Mouse (Mus musculus) lung, postnatal 4 days (tissue): Measurements from ENCODE around the gene Slc2a1.

Experiments used
- DNase-seq, 2 experiments: peaks; one replicate each; pipeline ENCODE4 v3.0.0; 2021

Gene Slc2a1

DNA sequence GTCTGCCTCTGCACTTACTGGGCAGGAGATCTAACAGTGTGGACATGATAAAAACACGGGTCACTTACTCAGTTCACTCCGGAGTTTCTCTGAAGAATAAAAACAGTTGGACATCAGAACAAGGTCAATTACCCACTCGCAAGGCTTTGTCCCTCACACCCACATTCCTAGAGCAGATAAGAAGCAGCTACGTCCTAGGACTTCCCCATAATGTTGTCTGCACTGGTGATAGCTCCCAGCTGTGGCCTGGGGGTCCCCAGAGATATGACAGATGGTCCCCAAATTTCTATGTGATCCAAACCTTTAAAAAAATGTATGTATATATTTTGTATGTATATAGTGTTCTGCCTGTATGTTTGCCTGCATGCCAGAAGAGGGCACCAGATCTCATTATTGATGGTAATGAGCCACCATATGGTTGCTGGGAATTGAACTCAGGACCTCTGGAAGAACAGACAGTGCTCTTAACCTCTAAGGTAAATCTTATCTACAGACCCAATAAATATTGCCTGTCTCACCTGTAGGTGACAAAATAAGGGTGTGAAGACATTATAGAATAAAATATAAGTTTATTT lies 71.7 kb downstream of the Slc2a1 start:
- no peak for DNase-seq

DNA sequence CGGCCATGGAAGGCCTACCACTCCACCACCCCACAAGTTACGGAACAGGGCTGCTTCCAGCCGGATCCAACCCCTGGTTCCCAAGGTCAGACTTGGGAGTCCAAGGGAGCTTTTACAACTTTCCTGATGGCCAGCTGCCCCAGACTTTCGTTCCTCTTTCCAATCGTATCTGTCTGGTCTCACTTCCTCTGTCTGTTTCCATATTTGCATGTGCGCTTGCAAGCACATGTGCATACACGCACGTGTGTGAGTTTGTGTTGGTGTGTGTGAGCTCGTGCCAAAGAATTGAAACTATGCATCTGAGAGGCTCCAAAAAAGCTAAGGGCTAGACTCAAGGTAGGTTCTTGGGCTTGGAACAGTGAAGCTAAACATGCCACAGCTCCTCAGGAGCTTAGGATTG lies 72.9 kb downstream of the Slc2a1 start:
- DNase-seq, result peak in 1 of 2 experiments; percentile 29

DNA sequence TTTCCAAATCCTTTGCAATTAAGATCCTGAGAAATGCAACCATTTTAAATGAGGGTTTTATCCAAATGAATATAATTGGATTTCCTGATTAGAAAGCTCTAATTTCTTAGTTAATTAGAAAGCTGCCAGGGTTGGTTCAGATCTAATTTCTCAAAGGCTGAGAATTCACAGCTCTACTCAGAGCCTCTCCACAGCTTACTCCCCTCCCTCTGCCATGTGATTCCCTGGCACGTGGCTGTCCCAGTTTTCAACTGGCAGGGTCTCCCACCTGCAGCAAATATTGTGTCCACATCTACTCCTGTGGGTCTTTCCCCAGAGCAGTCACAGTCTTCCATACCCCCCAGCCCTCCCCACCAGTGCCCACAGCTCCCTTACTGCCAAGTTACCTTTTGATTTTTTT lies 75.0 kb downstream of the Slc2a1 start:
- DNase-seq, result no peak

DNA sequence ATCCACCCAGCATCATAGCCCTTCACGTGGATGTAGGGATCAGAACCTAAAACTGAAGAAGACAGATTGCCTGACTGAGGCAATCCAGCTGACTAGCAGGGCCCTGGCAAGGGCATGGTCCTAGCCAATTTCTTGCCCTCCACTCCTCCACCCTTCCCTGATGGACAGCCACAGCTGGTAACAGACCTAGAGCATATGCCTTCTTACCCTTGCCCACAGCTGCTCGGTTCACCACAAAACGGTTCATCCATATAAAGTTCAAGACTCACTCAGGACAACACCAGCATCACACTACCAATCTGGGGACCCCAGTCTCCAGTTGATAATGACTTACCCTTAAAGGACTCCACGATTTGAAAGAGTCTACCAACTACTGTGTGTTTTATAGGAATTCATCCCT lies 77.3 kb downstream of the Slc2a1 start:
- DNase-seq, result no peak
